Mouse (Mus musculus): Measurements from ENCODE around the gene Zfp618. TPM values are rescaled to one million over a fixed set of nuclear protein-coding genes. Genes with fewer than 3 reads are reported as not detected.

Gene Zfp618
- polyA plus RNA-seq, 1 experiment = not detected

DNA sequence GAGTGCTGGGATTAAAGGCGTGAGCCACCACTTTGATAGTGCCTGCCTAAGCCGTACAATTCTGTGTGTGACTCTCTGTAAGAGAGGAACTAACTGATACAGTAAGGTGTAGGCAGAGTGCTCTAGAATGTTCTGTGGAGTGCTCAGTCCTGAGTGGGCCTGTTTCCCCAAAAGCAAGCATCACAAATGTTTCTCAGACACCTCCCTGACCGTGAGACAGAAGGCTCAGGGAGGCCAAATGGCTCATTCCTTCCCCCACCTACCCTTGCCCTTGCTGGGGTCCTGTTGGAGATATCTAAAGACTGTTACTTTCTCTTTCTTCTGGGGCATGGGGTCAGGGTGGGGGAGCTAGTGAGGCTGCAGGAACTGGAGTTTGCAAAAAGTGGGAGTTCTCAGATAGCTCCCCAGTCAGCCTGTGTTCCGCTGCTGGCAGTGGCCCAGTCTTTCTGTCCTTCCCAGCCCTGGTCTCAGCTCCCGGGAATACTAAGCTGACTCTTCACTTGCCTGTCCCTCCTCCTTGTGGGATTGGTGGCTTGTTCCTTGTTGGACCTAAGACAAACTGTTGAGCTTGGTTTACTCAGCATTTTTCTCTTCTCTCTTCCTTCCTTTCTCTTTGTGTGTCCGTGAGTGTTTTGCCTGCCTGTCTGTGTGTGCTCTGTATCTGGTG lies 55.8 kb downstream of the Zfp618 start:
- TF ChIP-seq CTCF (IDR thresholded peaks at IDR 0.05; ENCODE audit: insufficient read depth, low read depth, low read length) (no peak), POLR2A (IDR thresholded peaks at IDR 0.05; ENCODE audit: insufficient read depth, low read depth, low read length) (no peak)
- Histone ChIP-seq H3K27ac (ENCODE audit: insufficient read depth, low read depth, low read length) (no peak overlapping the region), H3K4me1 (ENCODE audit: control insufficient read depth, insufficient read depth, low read length) (no peaks in the 10 kb centered on the region), H3K4me3 (ENCODE audit: insufficient read depth, low read depth, low read length) (no peak overlapping the region)
- 87% methylated on average over 6 of the region's 6 CpGs for WGBS

DNA sequence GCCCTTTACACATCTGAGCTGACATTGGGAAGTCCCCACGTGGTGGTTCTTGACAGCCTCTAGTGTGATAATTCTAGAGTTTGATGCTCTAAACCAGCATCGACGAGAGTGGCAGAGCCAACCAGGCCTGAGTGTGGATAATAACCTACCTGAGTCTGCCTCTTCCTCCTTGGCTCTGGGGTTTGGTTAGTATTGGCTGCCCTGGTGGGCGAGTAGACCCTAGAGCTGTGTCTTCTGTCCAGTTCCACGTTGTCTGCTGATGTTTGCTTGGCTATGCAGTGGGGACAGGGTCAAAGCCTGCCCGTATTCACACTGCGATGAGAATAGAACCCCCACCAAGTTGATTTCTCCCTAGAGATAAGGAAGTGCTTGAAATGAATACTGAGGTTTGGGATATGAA lies 58.1 kb downstream of the Zfp618 start:
- TF ChIP-seq CTCF (IDR thresholded peaks at IDR 0.05; ENCODE audit: insufficient read depth, low read depth, low read length) = no peak
- TF ChIP-seq POLR2A (IDR thresholded peaks at IDR 0.05; ENCODE audit: insufficient read depth, low read depth, low read length) = no peak
- WGBS = 96% methylated on average over 7 of the region's 7 CpGs
- H3K4me1 ChIP-seq (ENCODE audit: control insufficient read depth, insufficient read depth, low read length) = no peaks in the 10 kb centered on the region
- no peak overlapping the region for H3K4me3 ChIP-seq (ENCODE audit: insufficient read depth, low read depth, low read length)
- no peak overlapping the region for H3K27ac ChIP-seq (ENCODE audit: insufficient read depth, low read depth, low read length)

- H3K27ac ChIP-seq (ENCODE audit: insufficient read depth, low read depth, low read length) = no peak overlapping the region
- H3K4me1 ChIP-seq (ENCODE audit: control insufficient read depth, insufficient read depth, low read length) = no peaks in the 10 kb centered on the region
- no peak for TF ChIP-seq POLR2A (IDR thresholded peaks at IDR 0.05; ENCODE audit: insufficient read depth, low read depth, low read length)
- TF ChIP-seq CTCF (IDR thresholded peaks at IDR 0.05; ENCODE audit: insufficient read depth, low read depth, low read length) = no peak
- H3K4me3 ChIP-seq (ENCODE audit: insufficient read depth, low read depth, low read length) = no peak overlapping the region
- WGBS = 99% methylated on average over 7 of the region's 7 CpGs
Measured at GRCm38 (mm10) chr4:63024098-63024497, 58.7 kb downstream of the Zfp618 start.

GRCm38 (mm10) chr4:63024734-63025256 lies 59.4 kb downstream of the Zfp618 start:
- 84% methylated on average over 9 of the region's 9 CpGs for WGBS
- H3K4me1 ChIP-seq (ENCODE audit: control insufficient read depth, insufficient read depth, low read length) = no peaks in the 10 kb centered on the region
- TF ChIP-seq CTCF (IDR thresholded peaks at IDR 0.05; ENCODE audit: insufficient read depth, low read depth, low read length) (no peak), POLR2A (IDR thresholded peaks at IDR 0.05; ENCODE audit: insufficient read depth, low read depth, low read length) (no peak)

DNA sequence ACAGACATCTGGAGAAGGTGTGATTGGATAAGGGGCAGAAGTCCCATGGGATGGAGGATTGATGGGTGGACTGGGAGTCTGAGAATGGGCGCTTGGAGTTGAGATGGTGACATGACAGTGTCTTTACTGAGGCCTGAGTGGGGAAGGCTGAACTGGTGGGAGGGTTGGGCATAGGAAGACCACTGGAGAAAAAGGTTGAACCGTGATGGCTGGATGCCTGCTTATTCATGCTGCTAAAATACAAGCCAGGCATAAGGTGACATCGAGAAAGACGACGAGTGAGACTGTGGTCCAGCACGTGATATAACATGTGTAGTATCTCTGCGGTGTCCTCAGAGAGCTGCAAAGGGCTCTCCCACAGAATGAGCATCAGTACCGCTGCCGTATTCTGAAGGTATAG lies 59.9 kb downstream of the Zfp618 start:
- TF ChIP-seq POLR2A (IDR thresholded peaks at IDR 0.05; ENCODE audit: insufficient read depth, low read depth, low read length) = no peak
- no peak for TF ChIP-seq CTCF (IDR thresholded peaks at IDR 0.05; ENCODE audit: insufficient read depth, low read depth, low read length)
- no peak overlapping the region for H3K27ac ChIP-seq (ENCODE audit: insufficient read depth, low read depth, low read length)
- WGBS = 96% methylated on average over 9 of the region's 9 CpGs
- H3K4me3 ChIP-seq (ENCODE audit: insufficient read depth, low read depth, low read length) = no peak overlapping the region
- no peaks in the 10 kb centered on the region for H3K4me1 ChIP-seq (ENCODE audit: control insufficient read depth, insufficient read depth, low read length)

More at GRCm38 (mm10) chr4:63024734-63025256, 59.4 kb downstream of the Zfp618 start:
- no peak overlapping the region for H3K27ac ChIP-seq (ENCODE audit: insufficient read depth, low read depth, low read length)
- H3K4me3 ChIP-seq (ENCODE audit: insufficient read depth, low read depth, low read length) = no peak overlapping the region

GRCm38 (mm10) chr4:63026286-63026685 lies 60.9 kb downstream of the Zfp618 start:
- no peak overlapping the region for H3K4me3 ChIP-seq (ENCODE audit: insufficient read depth, low read depth, low read length)
- 96% methylated on average over 3 of the region's 3 CpGs for WGBS
- H3K4me1 ChIP-seq (ENCODE audit: control insufficient read depth, insufficient read depth, low read length) = no peaks in the 10 kb centered on the region
- TF ChIP-seq POLR2A (IDR thresholded peaks at IDR 0.05; ENCODE audit: insufficient read depth, low read depth, low read length) = no peak
- TF ChIP-seq CTCF (IDR thresholded peaks at IDR 0.05; ENCODE audit: insufficient read depth, low read depth, low read length) = no peak
- no peak overlapping the region for H3K27ac ChIP-seq (ENCODE audit: insufficient read depth, low read depth, low read length)

DNA sequence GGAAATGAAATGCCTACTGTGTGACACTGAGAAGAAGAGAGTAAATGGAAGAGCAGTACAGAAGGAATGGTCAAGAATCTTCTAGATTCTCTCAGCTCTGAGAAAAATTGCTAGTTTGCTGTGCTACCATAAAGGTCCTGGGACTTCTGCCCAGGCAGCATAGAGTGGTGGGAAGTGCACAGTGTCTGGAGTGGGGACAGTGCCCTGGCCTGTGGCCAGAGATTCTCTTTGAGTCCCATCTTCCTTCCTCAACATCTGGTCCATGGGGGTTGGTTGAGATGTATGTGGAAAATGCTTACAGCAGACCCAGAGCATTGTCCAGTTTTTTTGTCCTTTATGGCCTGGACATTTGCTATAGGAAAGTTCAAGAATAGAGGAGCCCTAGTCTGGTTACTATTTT lies 62.1 kb downstream of the Zfp618 start:
- Histone ChIP-seq H3K4me3 (ENCODE audit: insufficient read depth, low read depth, low read length) (no peak overlapping the region), H3K27ac (ENCODE audit: insufficient read depth, low read depth, low read length) (no peak overlapping the region), H3K4me1 (ENCODE audit: control insufficient read depth, insufficient read depth, low read length) (no peaks in the 10 kb centered on the region)
- no peak for TF ChIP-seq POLR2A (IDR thresholded peaks at IDR 0.05; ENCODE audit: insufficient read depth, low read depth, low read length)
- no peak for TF ChIP-seq CTCF (IDR thresholded peaks at IDR 0.05; ENCODE audit: insufficient read depth, low read depth, low read length)

DNA sequence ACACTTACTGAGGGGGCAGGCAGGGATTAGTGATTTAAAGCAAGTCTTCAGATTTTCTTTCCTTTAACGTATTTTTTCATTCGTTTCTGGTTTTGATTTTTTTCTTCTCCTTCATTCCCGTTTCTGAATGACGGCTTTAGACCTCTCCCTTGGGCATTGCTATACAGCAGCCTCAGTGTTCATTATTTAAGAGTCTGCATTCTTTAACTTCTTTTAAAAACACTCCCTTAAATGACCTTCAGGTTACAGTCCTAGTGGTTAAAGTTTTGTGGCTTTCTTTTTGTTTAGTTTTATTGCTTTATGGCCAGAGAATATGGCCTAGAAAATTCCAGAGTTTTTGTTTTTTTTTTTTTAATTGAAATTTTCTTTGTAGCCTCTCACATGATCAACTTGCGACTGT lies 64.8 kb downstream of the Zfp618 start:
- no peak overlapping the region for H3K4me3 ChIP-seq (ENCODE audit: insufficient read depth, low read depth, low read length)
- 81% methylated on average over 5 of the region's 5 CpGs for WGBS

DNA sequence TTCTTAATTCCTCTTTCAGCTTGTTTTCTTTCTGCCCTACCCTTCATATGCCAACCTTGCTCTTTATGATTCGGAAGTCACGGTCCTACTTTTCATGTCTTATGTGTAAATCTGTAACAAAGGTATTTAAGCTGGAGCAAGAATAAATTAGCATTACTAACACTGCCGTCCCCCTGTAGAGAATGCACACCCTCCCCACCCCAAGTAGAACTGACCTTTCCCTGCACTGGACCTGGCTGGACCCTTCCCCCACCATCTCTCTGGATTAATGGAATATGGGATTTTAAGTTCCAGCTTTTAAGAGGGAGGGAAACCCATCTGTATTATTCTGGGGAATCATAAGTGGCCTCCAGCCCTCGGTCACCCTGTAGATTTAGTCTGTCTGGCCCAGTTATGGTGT lies 65.9 kb downstream of the Zfp618 start:
- Histone ChIP-seq H3K27ac (ENCODE audit: insufficient read depth, low read depth, low read length) (no peak overlapping the region), H3K4me3 (ENCODE audit: insufficient read depth, low read depth, low read length) (no peak overlapping the region), H3K4me1 (ENCODE audit: control insufficient read depth, insufficient read depth, low read length) (no peaks in the 10 kb centered on the region)
- 93% methylated on average over 4 of the region's 4 CpGs for WGBS
- no peak for TF ChIP-seq POLR2A (IDR thresholded peaks at IDR 0.05; ENCODE audit: insufficient read depth, low read depth, low read length)
- TF ChIP-seq CTCF (IDR thresholded peaks at IDR 0.05; ENCODE audit: insufficient read depth, low read depth, low read length) = no peak

More for the DNA sequence above, 64.8 kb downstream of the Zfp618 start:
- Histone ChIP-seq H3K4me1 (ENCODE audit: control insufficient read depth, insufficient read depth, low read length) (no peaks in the 10 kb centered on the region), H3K27ac (ENCODE audit: insufficient read depth, low read depth, low read length) (no peak overlapping the region)
- TF ChIP-seq CTCF (IDR thresholded peaks at IDR 0.05; ENCODE audit: insufficient read depth, low read depth, low read length) (no peak), POLR2A (IDR thresholded peaks at IDR 0.05; ENCODE audit: insufficient read depth, low read depth, low read length) (no peak)
